ENCODE assay signal across 8 mouse cellular contexts in the genomic region with DNA sequence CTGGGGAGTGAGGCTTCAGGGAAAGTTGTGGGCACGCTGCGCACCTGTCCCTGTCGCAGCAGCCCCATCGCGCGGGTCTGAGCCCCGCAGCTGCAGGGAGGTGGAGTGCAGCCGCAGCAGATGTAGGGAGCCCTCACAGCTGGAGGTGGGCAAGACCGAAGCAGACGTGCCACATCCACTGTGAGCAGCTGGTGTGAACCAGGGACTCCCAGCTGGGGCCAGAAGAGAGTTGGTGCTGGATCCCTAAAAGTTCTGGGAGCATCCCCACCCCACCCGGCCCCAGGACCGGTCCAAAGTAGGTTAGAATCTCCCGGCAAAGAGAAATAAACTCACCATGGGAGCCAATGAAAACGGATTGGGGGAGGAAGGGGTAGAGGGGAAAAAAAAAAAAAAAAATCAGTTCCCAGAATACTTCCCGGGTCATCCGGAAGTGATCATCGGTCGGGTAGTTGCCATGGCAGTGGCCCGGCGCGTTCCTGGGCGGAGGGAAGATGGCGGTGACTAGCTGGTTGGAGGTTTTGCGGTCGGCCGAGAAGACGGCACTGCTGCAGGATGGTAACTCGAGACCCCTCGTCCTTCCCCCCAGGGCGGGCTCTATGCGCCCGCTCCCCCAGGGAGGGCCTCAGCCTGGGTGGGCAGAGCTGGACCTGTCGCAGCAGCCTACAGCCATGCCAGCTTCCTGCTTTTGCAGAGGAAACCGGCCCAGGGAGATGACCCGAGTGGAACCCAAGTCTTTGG. TPM values are rescaled to one million over a fixed set of nuclear protein-coding genes. Genes with fewer than 3 reads are reported as not detected.
DNase-seq lines count a peak whose midpoint lies in the region; ATAC-seq and TF ChIP-seq lines count a peak whose summit lies in the region.

Poll (minus strand) TSS at position 379 of the 738 bp plus-strand sequence.
Gm17018 (plus strand) TSS at position 463 of the 738 bp plus-strand sequence.

- ATAC-seq in forebrain, embryonic 15.5 days (replicated peaks), result peak; percentile 84
- peak; percentile 91 for ATAC-seq in lung, embryonic 14.5 days (ENCODE audit: insufficient read depth)
- peak; percentile 80 for ATAC-seq in neutrophil, adult 5-6 weeks (ENCODE audit: extremely low read depth, insufficient number of reproducible peaks, low FRiP score, poor library complexity, severe bottlenecking)

- no peaks in the 10 kb centered on the region for H3K36me3 ChIP-seq in forebrain, embryonic 15.5 days
- peaks cover 15% of the 10 kb centered on the region; the same call in 1 of the 2 replicates for H3K36me3 ChIP-seq in lung, embryonic 14.5 days (ENCODE audit: insufficient read depth)

- DNase-seq in ES-CJ7 (ENCODE audit: low read depth, low spot score), result peak; percentile 77
- peak; percentile 79 for DNase-seq in cerebellum, adult 11-12 months
- peak; percentile 72 for DNase-seq in heart, postnatal 25 days (ENCODE audit: low spot score)
- DNase-seq in layer of hippocampus, adult 2 months (ENCODE audit: low spot score in 2 of 2), result peak; percentile 84 to 88
- peak; percentile 90 for DNase-seq in lung, embryonic 14.5 days
- peak; percentile 58 to 72 for DNase-seq in thymus, adult 18-20 months

- peaks cover 14% of the 10 kb centered on the region for H3K4me1 ChIP-seq in forebrain, embryonic 15.5 days
- 0 out of 2 replicates have a peak, but pooled peaks cover 4% of the 10 kb centered on the region for H3K4me1 ChIP-seq in lung, embryonic 14.5 days (ENCODE audit: insufficient read depth)

- peak within 1 kb of the TSS; percentile 74 for H3K9ac ChIP-seq in forebrain, embryonic 15.5 days (replicated peaks)
- H3K9ac ChIP-seq in lung, embryonic 14.5 days, result peak within 1 kb of the TSS; percentile 84

- no peaks in the 10 kb centered on the region for H3K9me3 ChIP-seq in forebrain, embryonic 15.5 days
- H3K9me3 ChIP-seq in lung, embryonic 14.5 days (ENCODE audit: low read depth, low read length), result no peaks in the 10 kb centered on the region

- H3K27ac ChIP-seq in forebrain, embryonic 15.5 days (replicated peaks), result peak within 1 kb of the TSS; percentile 29; the same call in 1 of the 2 replicates
- H3K27ac ChIP-seq in layer of hippocampus, adult 2 months, result peak within 1 kb of the TSS; percentile 83
- H3K27ac ChIP-seq in lung, embryonic 14.5 days (ENCODE audit: low read depth), result peak within 1 kb of the TSS; percentile 69

- no peaks in the 10 kb centered on the region for H3K27me3 ChIP-seq in forebrain, embryonic 15.5 days
- no peaks in the 10 kb centered on the region for H3K27me3 ChIP-seq in lung, embryonic 14.5 days (ENCODE audit: insufficient read depth, low read length)

- H3K4me3 ChIP-seq in forebrain, embryonic 15.5 days, result peak within 1 kb of the TSS; percentile 49
- H3K4me3 ChIP-seq in layer of hippocampus, adult 2 months, result peak within 1 kb of the TSS; percentile 99
- H3K4me3 ChIP-seq in lung, embryonic 14.5 days (ENCODE audit: low read depth, low read length), result peak within 1 kb of the TSS; percentile 77

- H3K4me2 ChIP-seq in forebrain, embryonic 15.5 days (replicated peaks), result peak within 1 kb of the TSS; percentile 93
- peak within 1 kb of the TSS; percentile 96 for H3K4me2 ChIP-seq in lung, embryonic 14.5 days

- no peak for TF ChIP-seq CTCF in layer of hippocampus, adult 2 months (conservative IDR thresholded peaks at IDR 0.05)
- TF ChIP-seq CTCF in lung, embryonic 14.5 days (IDR thresholded peaks at IDR 0.05; ENCODE audit: low read depth), result no peak

- under 1% methylated on average over 35 of the region's 35 CpGs for WGBS in forebrain, embryonic 15.5 days
- WGBS in lung, embryonic 14.5 days, result under 1% methylated on average over 33 of the region's 35 CpGs

- intact Hi-C loops in heart, postnatal 25 days (cut with DNase I), result no loop called here

RNA-seq across cellular contexts. Expression of gene Poll, which starts in this region (rescaled TPM):
- 14.6 and 15.5 TPM in 2 replicates for polyA plus RNA-seq in forebrain, embryonic 15.5 days (2015; fragmentation: Nextera tagmentation; extraction: Ambion mirVana)
- total RNA-seq in heart, postnatal 25 days (2021), result 10 to 100 TPM in 1 of 2 experiments, 1 to 10 TPM in 1; 9.3 to 10.2 TPM
- 1 to 10 TPM; 9.9 TPM for total RNA-seq in layer of hippocampus, adult 2 months (2021)
- 15.9 and 18.3 TPM in 2 replicates for polyA plus RNA-seq in lung, embryonic 14.5 days (2014; fragmentation: Nextera tagmentation; extraction: Ambion mirVana)
- total RNA-seq in neutrophil, adult 5-6 weeks (2017), result 8.7 and 8.8 TPM in 2 replicates

RNA-seq across cellular contexts. Expression of gene Gm17018, which starts in this region (rescaled TPM):
- 43.4 and 46.9 TPM in 2 replicates for polyA plus RNA-seq in forebrain, embryonic 15.5 days (2015; fragmentation: Nextera tagmentation; extraction: Ambion mirVana)
- 10 to 100 TPM; 19.5 to 21.5 TPM for total RNA-seq in heart, postnatal 25 days (2021)
- total RNA-seq in layer of hippocampus, adult 2 months (2021), result 10 to 100 TPM; 55.4 to 65.4 TPM
- polyA plus RNA-seq in lung, embryonic 14.5 days (2014; fragmentation: Nextera tagmentation; extraction: Ambion mirVana), result 48.0 and 56.7 TPM in 2 replicates
- total RNA-seq in neutrophil, adult 5-6 weeks (2017), result 12.2 and 19.3 TPM in 2 replicates

Comparison
In these comparisons a context has a peak if more than half of its experiments do, and no peak if none do; other contexts are left out.
1. Peak in every context shown above with its lines: DNase-seq, ATAC-seq, H3K4me3 ChIP-seq and H3K27ac ChIP-seq.
2. H3K27ac ChIP-seq: peak in every context shown above with its lines; median percentile 83 in layer of hippocampus, adult 2 months; 69 in lung, embryonic 14.5 days; 29 in forebrain, embryonic 15.5 days.
3. H3K4me3 ChIP-seq: peak in every context shown above with its lines; median percentile 99 in layer of hippocampus, adult 2 months; 77 in lung, embryonic 14.5 days; 49 in forebrain, embryonic 15.5 days.